12 mouse cellular contexts compared by ENCODE assay signal in the genomic region with DNA sequence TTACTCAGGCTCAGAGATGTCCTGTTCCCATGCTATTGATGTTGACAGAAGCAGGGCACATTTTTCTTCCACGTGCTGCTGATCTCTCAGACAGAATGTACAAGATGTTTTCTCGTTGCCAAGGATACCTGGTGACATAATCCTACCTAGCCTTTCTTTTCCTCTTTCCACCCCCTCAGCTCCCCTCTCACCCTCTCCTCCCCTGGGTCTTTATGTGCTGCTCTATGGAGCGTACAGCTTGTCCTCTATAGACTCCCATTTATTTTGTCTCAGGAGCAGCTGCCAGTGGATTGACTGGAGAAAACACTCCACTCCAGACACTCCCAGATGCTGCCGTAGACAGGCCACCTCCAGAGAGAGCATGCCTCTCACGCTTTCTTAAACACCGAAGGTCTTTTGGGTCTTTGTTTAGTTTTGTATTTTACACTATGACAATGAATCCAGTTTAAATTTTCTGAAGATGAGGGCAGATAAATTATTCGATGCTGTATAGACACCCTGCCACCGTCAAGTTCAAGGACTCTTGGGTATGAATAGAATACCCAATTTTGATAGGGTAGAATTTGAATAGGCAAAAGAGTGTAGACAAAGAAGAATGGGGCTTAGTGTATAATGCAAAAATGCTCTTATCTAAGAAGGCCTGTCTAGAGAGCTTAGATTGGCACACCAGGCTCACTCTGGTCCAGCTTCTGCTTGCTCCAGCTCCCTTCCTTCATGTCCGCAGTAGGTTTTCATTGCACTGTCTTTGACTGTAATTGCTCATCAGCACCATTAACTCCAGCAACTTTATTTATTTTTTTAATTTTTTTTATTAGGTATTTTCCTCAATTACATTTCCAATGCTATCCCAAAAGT.
A peak's percentile ranks its signal among the peaks of the same experiment; 100 is the strongest.
DNase-seq lines count a peak whose midpoint lies in the region; ATAC-seq lines count a peak whose summit lies in the region.
"Had no signal": no experiment of that assay in that cellular context is flagged by ENCODE, and none has a peak within 500 bp of the region (broad histone marks: within the 10 kb centered on the region; RNA-seq: fewer than 3 reads in every experiment).

No protein-coding gene starts in this region.

- no peak overlapping the region for H3K4me3 ChIP-seq in forebrain, embryonic 11.5 days (ENCODE audit: low read depth, low read length)
- no peak overlapping the region for H3K4me3 ChIP-seq in hindbrain, embryonic 16.5 days (ENCODE audit: low read length)
- H3K4me3 ChIP-seq: layer of hippocampus, adult 2 months had no signal

- H3K4me2 ChIP-seq in forebrain, embryonic 11.5 days (ENCODE audit: low read depth, low read length, severe bottlenecking) = no peak overlapping the region
- no peak overlapping the region for H3K4me2 ChIP-seq in hindbrain, embryonic 16.5 days (ENCODE audit: low read length)

- H3K9ac ChIP-seq in forebrain, embryonic 11.5 days (ENCODE audit: low read length) = no peak overlapping the region
- H3K9ac ChIP-seq in hindbrain, embryonic 16.5 days (ENCODE audit: low read depth, low read length) = no peak overlapping the region

- no peaks in the 10 kb centered on the region for H3K27me3 ChIP-seq in forebrain, embryonic 11.5 days (ENCODE audit: control insufficient read depth, insufficient read depth, low read length)
- no peaks in the 10 kb centered on the region for H3K27me3 ChIP-seq in hindbrain, embryonic 16.5 days (replicated peaks; ENCODE audit: control insufficient read depth, insufficient read depth, low read length)
- H3K27me3 ChIP-seq: CH12.LX had no signal

- H3K4me1 ChIP-seq in forebrain, embryonic 11.5 days (replicated peaks; ENCODE audit: control insufficient read depth, insufficient read depth, low read length) = no peaks in the 10 kb centered on the region; the same call in 1 of the 2 replicates
- H3K4me1 ChIP-seq in hindbrain, embryonic 16.5 days (ENCODE audit: control insufficient read depth, insufficient read depth, low read depth, low read length) = peaks cover 3% of the 10 kb centered on the region; the same call in 1 of the 2 replicates

- H3K36me3 ChIP-seq in forebrain, embryonic 11.5 days (ENCODE audit: control insufficient read depth, insufficient read depth, low read length) = no peaks in the 10 kb centered on the region
- no peaks in the 10 kb centered on the region for H3K36me3 ChIP-seq in hindbrain, embryonic 16.5 days (ENCODE audit: control insufficient read depth, insufficient read depth, low read length)

- no peak overlapping the region for H3K27ac ChIP-seq in forebrain, embryonic 11.5 days (ENCODE audit: low read depth, low read length)
- H3K27ac ChIP-seq in hindbrain, embryonic 16.5 days (ENCODE audit: low read depth, low read length) = no peak overlapping the region
- H3K27ac ChIP-seq: layer of hippocampus, adult 2 months had no signal

- DNase-seq in lung, postnatal 36 days = peak; percentile 47
- no peak for DNase-seq in lung, postnatal 4 days
- DNase-seq in forebrain, embryonic 11.5 days (ENCODE audit: low spot score) = no peak
- DNase-seq in retina, embryonic 14.5 days (ENCODE audit: low spot score) = peak; percentile 54
- DNase-seq in T-cell, adult 2 months (ENCODE audit: low spot score) = no peak
- DNase-seq in adrenal gland, postnatal 36 days = no peak
- no peak for DNase-seq in urinary bladder, adult 18-20 months (ENCODE audit: low spot score in 2 of 2)
- DNase-seq: cerebellum, postnatal 36 days; right cerebral cortex, postnatal 14 days had no signal

- 36% methylated on average over 9 of the region's 9 CpGs for WGBS in forebrain, embryonic 11.5 days
- WGBS in hindbrain, embryonic 16.5 days = 31% methylated on average over 9 of the region's 9 CpGs

- peak; percentile 89 for ATAC-seq in forebrain, embryonic 11.5 days (replicated peaks; ENCODE audit: low FRiP score)
- ATAC-seq in hindbrain, embryonic 16.5 days = peak; percentile 70

- no peaks in the 10 kb centered on the region for H3K9me3 ChIP-seq in forebrain, embryonic 11.5 days (ENCODE audit: control insufficient read depth, low read length)
- H3K9me3 ChIP-seq in hindbrain, embryonic 16.5 days (ENCODE audit: control insufficient read depth, low read length) = no peaks in the 10 kb centered on the region

Comparison
In these comparisons a context has a peak if more than half of its experiments do, and no peak if none do; other contexts are left out.
1. DNase-seq: peak in lung, postnatal 36 days (single experiment) and retina, embryonic 14.5 days (single experiment); none in lung, postnatal 4 days (0 of 2), forebrain, embryonic 11.5 days (single experiment), T-cell, adult 2 months (single experiment), adrenal gland, postnatal 36 days (0 of 2) and urinary bladder, adult 18-20 months (0 of 2).